Mouse (Mus musculus): ENCODE results near the gene Adamtsl5.

Adamtsl5 gene

GRCm38 (mm10) chr10:80342305-80342748 lies 5.9 kb downstream of the Adamtsl5 start:
- no peak for DNase-seq

GRCm38 (mm10) chr10:80341491-80342304 lies 6.5 kb downstream of the Adamtsl5 start:
- peak; percentile 35 for DNase-seq

- no peak for DNase-seq
These were observed 7.2 kb downstream of the Adamtsl5 start for GRCm38 (mm10) chr10:80341026-80341425.

- peak; percentile 91 for DNase-seq
These were observed 8.1 kb downstream of the Adamtsl5 start for GRCm38 (mm10) chr10:80339941-80340750.

- DNase-seq: no peak
These were observed 11.9 kb downstream of the Adamtsl5 start for GRCm38 (mm10) chr10:80336263-80336662.

GRCm38 (mm10) chr10:80332525-80332989 lies 15.7 kb downstream of the Adamtsl5 start:
- no peak for DNase-seq

- DNase-seq: no peak
These were observed 16.3 kb downstream of the Adamtsl5 start for GRCm38 (mm10) chr10:80331636-80332524.

- no peak for DNase-seq
These were observed 17.3 kb downstream of the Adamtsl5 start for GRCm38 (mm10) chr10:80330888-80331287.

- no peak for DNase-seq
These were observed 18.1 kb downstream of the Adamtsl5 start for GRCm38 (mm10) chr10:80330084-80330483.

GRCm38 (mm10) chr10:80329273-80330081 lies 18.7 kb downstream of the Adamtsl5 start, which contains the start of the genes Pcsk4 and Reep6:
TSS of gene Pcsk4 (minus strand) at chr10:80329498.
TSS of gene Reep6 (plus strand) at chr10:80329953.
- peak; percentile 85 for DNase-seq

- DNase-seq: no peak
These were observed 23.2 kb downstream of the Adamtsl5 start for GRCm38 (mm10) chr10:80325045-80325444.

GRCm38 (mm10) chr10:80324120-80325037 lies 23.8 kb downstream of the Adamtsl5 start:
- DNase-seq: no peak

- peak; percentile 78 for DNase-seq
These were observed 24.7 kb downstream of the Adamtsl5 start for GRCm38 (mm10) chr10:80323261-80324119.

- no peak for DNase-seq
These were observed 25.4 kb downstream of the Adamtsl5 start for GRCm38 (mm10) chr10:80322811-80323211.

GRCm38 (mm10) chr10:80321670-80322581 lies 26.3 kb downstream of the Adamtsl5 start:
- DNase-seq: no peak

- no peak for DNase-seq
These were observed 27.1 kb downstream of the Adamtsl5 start for GRCm38 (mm10) chr10:80321014-80321669.

- peak; percentile 92 for DNase-seq
These were observed 27.9 kb downstream of the Adamtsl5 start, which contains the start of gene 2310011J03Rik for GRCm38 (mm10) chr10:80320340-80320760. TSS of gene 2310011J03Rik (minus strand) at chr10:80320537.

GRCm38 (mm10) chr10:80317011-80317410 lies 31.2 kb downstream of the Adamtsl5 start:
- no peak for DNase-seq

Data from thymus, postnatal 4 days (tissue).